Mouse (Mus musculus) heart, postnatal 36 days (tissue): ENCODE measurements around the gene Gm10800. TPM values are rescaled to one million over a fixed set of nuclear protein-coding genes. Genes with fewer than 3 reads are reported as not detected.
"Not testable (repeated sequence)": the region's sequence is repeated elsewhere in the genome, so short reads cannot be mapped to it uniquely, and the experiment has no call there.

Experiments used
- DNase-seq, 2 experiments: peaks; one replicate each; pipeline ENCODE4 v3.0.0; 2021 to 2022
- intact Hi-C: fragments of 180-260 bp; cut with DNase I; formaldehyde crosslinking; loops from one replicate; pipeline ENCODE4 v1.15.1; 2025
- total RNA-seq, 2 experiments: library from RNA; stranded (reverse); gene quantifications; 2 replicates each; pipeline ENCODE4 v1.2.3; 2021

Gm10800 gene
- under 1 TPM; 0.43 to 0.61 TPM for total RNA-seq

DNA sequence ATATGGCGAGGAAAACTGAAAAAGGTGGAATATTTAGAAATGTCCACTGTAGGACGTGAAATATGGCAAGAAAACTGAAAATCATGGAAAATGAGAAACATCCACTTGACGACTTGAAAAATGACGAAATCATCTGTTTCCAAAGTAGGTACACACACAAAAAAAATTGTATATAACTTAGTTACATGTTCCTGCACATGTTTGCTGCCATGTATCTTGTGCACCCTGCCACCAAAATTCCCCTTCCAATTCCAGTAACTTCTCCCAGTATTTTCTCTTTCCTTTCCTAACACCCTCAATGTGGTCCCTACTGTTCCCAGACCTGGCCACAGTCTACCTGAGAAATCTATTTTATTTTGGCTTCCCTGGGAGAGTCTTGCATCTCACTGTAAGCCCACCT is at the start of gene Gm10800:
Gene Gm10800 (minus strand): TSS at position 101 of the 400 bp plus-strand sequence.
- DNase-seq, intact Hi-C loops: not testable (repeated sequence)

- DNase-seq = no peak
- intact Hi-C loops = no loop called here
These were observed 30.4 kb upstream of the Gm10800 start for GRCm38 (mm10) chr2:98697533-98697932.

- DNase-seq, intact Hi-C loops: not testable (repeated sequence)
These were observed 5.2 kb downstream of the Gm10800 start, which contains the start of gene Gm10801 for GRCm38 (mm10) chr2:98661937-98662336. Gene Gm10801 (plus strand): TSS chr2:98662237.

Other genes with a start within 250 kb of the Gm10800 start
- under 1 TPM in 1 of 2 experiments, not detected in 1; 0.75 TPM for gene Gm10801, start 5.1 kb downstream of the Gm10800 start, total RNA-seq